Mouse (Mus musculus) MEL (cell line): ENCODE data around the gene Igflr1.

Experiments used
- POLR2A ChIP-seq, 2 experiments: IDR thresholded peaks; 2 replicates each; pipeline ENCODE4 v1.6.1; 2011 to 2012; ENCODE audit warnings: low read length in 2 of 2, mild to moderate bottlenecking in 2 of 2, control low read depth in 1 of 2, improper control_type of control experiment in 1 of 2, low read depth in 1 of 2, moderate library complexity in 1 of 2; ENCODE audit not compliant: control insufficient read depth in 1 of 2, insufficient read depth in 1 of 2, poor library complexity in 1 of 2
- USF1 ChIP-seq: IDR thresholded peaks from 2 replicates; pipeline ENCODE4 v1.6.1; 2014; ENCODE audit warnings: low read depth, mild to moderate bottlenecking, inconsistent platforms, low read length, improper control_type of control experiment, moderate library complexity

DNA sequence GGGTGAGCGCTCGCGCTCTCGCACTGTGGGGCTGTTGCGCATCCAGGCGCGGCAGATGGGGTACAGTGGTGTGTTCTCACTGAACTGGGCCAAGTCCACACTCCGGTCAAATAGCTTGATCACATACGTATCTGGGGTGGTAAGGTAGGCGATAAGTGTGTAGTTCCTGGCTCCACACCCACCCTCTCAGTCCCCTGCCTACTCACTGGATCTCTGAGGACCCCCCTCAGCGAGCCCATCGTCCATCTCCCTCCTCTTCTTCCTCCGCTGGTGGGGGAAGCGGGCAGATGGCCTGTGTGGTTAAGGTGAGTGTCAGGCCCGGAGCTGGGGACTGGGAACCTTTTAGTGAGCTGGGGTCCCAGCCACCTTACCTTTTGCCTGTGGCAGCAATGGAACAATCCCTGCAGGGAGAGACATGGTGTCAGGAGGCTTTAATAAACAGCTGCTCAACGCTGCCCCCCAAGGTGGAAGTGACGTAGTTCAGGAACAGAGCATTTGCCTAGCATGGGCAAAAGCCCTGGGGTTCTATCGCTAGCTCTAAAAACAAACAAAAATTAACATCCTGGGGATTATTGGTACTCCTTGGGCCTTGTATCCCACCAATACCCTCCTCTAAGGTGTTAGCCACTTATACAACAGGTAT lies 8.2 kb upstream of the Igflr1 start:
- no peak for TF ChIP-seq POLR2A (IDR thresholded peaks at IDR 0.05; ENCODE audit: control insufficient read depth in 1 of 2, insufficient read depth in 1 of 2, low read depth in 1 of 2, low read length in 2 of 2, poor library complexity in 1 of 2)
- TF ChIP-seq USF1: no peak
